Mouse (Mus musculus): ENCODE results near the gene Fam92a.
"Not testable (repeated sequence)": the region's sequence is repeated elsewhere in the genome, so short reads cannot be mapped to it uniquely, and the experiment has no call there.

Gene Fam92a

DNA sequence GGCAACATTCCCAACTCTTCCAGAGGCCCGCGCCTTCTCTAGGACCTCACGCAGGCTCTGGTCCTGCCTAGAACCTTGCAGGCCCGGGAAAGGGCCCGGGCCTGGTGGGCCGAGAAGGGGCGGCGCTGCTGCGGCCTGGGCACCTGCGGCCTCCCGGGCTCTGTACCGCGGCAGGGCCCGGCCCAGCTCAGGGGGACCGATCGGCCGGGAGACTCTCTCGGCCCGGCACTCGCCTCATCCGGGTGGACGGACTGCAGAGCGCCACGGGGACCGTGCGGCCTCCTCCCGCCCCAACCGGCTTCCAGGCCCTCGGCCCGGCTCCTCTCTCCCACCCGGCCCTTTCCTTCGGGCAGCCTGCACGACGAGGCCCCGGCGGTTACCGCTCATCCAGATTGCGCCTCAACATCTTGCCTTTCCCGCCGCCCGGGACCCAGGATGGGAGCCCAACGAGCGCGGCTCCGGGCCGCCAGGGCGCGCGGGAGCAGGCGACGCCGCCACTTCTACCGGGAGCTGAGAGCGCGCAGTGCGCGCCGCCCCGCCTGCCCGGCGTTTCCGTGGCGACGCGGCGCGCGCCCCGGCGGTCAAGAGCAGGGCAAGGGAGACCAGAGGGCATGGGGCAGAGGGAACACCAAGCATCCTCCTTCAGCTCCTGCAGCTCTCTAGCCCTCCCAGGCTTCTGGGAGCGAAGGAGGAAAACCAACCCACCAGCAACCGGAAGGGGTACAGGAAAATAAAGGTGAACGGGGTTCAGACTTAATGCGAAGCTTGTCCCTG is at the start of gene Fam92a:
Fam92a (minus strand) TSS at position 698 of the 774 bp plus-strand sequence.
- peak; percentile 22 for DNase-seq (ENCODE audit: low spot score)

GRCm38 (mm10) chr4:12178992-12179391 is 7.2 kb upstream of the Fam92a start:
- no peak for DNase-seq (ENCODE audit: low spot score)

GRCm38 (mm10) chr4:12170986-12171317 is 863 bp downstream of the Fam92a start:
- DNase-seq (ENCODE audit: low spot score): peak; percentile 9

- DNase-seq (ENCODE audit: low spot score): no peak
Measured at GRCm38 (mm10) chr4:12147660-12148059, 24.2 kb downstream of the Fam92a start.

- DNase-seq (ENCODE audit: low spot score): not testable (repeated sequence)
Measured at GRCm38 (mm10) chr4:12141516-12141915, 30.3 kb downstream of the Fam92a start.

GRCm38 (mm10) chr4:12140592-12141062 is 31.2 kb downstream of the Fam92a start:
- peak; percentile 7 for DNase-seq (ENCODE audit: low spot score)

DNA sequence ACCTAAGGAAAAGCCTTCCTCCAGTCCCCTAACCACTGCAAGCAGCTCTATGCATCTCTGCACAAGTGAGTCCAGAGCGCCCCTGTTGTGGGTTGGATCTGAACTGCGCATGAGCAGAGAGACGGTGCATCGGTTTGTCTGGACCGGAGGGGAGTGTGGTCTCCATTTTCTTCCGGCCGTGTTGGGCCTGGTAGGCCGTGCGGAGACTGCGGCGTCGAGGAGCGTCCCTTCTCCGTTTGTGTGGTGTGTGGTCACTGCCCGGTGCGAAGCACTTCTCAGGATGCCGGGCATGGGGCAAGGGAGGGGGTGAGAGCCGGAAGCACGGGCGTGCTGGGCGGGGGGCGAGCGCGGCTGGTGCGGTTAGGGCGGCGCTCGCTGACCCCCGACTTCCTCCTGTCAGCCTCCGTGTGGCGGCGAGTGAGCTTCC is 31.7 kb downstream of the Fam92a start, which contains the start of gene Rbm12b1:
Rbm12b1 (plus strand) TSS at position 124 of the 427 bp plus-strand sequence.
- DNase-seq (ENCODE audit: low spot score): peak; percentile 53
